Mouse (Mus musculus): ENCODE measurements around the gene Astn2.

DNA sequence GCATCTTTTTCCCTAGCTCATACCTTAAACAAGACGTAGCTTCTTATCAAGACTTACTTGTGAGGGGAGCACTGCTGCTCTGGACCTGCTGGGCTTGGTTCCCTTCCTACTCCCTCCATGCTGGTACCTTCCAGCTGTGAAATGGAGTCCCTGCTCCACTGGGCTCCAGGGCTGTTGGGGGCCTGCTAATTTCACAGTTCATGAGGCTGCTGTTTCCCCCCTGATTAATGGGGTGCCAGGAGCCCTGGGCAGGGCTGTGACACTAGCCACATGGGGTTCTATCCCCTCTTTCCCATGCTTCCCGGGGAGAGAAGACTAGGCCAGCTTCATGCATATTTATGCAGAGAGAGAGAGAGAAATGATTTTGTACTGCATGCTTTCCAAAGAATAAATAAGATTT, 234.9 kb downstream of the Astn2 start:
- TF ChIP-seq CTCF (IDR thresholded peaks at IDR 0.05), result no peak
- TF ChIP-seq EP300 (IDR thresholded peaks at IDR 0.05), result no peak
